Mouse (Mus musculus): ENCODE measurements around the gene Ucp3. TPM values are rescaled to one million over a fixed set of nuclear protein-coding genes. Genes with fewer than 3 reads are reported as not detected.
A peak's percentile ranks its signal among the peaks of the same experiment; 100 is the strongest.
"Not testable (repeated sequence)": the region's sequence is repeated elsewhere in the genome, so short reads cannot be mapped to it uniquely, and the experiment has no call there.

Ucp3 gene
- total RNA-seq, 2 experiments from 2014 or later: not detected

- no peak for ATAC-seq (replicated peaks; ENCODE audit: low FRiP score, poor library complexity, severe bottlenecking)
Observed at GRCm38 (mm10) chr7:100470796-100471406, 1.9 kb upstream of the Ucp3 start.

DNA sequence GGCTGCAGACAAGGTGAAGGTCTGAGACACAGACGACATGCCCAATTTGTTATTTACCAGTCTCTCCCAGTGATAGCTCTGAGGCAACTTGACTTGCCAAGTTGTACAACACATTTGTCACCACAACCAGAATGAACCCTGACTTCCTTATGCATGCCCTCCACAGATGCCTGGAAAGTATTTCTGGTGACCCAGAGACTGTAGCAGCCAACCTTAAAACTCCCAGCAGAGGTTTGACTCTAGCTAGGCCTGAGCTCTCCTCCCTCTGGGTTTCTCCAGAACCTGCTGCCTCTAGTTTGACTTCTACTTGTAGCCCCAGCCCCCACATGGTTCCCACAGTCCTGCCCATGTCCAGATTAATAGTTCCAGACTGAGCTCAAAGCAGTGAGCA is 1.4 kb upstream of the Ucp3 start:
- ATAC-seq (replicated peaks; ENCODE audit: low FRiP score, poor library complexity, severe bottlenecking): no peak

DNA sequence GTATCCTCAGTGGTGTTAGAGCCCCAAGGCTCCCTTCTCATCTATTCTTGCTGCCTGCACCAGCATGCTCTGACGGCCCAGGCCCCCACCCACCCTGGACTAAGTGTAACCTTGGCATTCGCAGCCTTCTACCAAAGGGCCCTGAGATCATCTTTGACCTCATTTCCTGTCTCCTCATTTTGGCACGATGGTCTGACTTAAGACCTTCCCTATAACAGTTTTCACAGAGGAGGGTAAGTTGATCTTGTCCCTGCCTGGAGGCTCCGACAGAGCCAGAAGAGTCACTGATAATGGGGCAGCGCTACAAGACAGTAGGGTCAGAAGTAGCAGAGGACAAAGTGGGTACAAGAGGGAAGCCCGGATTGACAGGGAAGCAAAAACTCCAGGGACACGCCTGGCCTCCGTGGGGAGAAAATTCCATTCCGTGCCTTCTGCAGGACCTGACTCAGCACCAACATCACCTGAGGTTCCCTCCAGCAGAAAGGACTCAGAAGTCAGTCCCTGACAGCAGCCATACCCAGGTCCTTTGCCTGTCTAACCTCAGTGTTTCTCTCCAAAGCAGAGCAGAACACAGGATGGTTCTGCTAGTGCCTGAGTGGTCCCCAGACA is 1.2 kb downstream of the Ucp3 start:
- no peak for ATAC-seq (replicated peaks; ENCODE audit: low FRiP score, poor library complexity, severe bottlenecking)

DNA sequence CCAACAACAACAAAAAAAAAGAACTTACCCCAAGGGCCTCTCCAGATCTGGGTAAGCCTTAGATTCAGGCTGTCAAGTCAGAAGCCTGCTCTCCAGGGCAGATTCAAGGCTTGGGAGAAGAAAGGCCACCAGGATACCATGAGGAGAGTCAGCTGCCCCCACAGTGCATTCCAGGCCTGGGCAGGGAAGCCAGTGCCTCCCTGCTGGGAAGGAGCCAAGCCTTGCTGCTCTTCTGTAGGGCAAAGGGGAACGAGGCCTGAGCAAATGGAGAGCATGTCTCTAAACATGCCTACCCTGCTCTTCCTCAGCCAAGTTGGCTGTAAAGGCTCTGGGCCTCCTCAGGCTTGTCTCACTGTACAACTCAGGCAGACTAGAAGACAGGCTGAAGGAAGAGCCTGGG is 1.9 kb downstream of the Ucp3 start:
- ATAC-seq (replicated peaks; ENCODE audit: low FRiP score, poor library complexity, severe bottlenecking): no peak

- ATAC-seq (replicated peaks; ENCODE audit: low FRiP score, poor library complexity, severe bottlenecking): no peak
Observed at GRCm38 (mm10) chr7:100479100-100479822, 6.5 kb downstream of the Ucp3 start.

DNA sequence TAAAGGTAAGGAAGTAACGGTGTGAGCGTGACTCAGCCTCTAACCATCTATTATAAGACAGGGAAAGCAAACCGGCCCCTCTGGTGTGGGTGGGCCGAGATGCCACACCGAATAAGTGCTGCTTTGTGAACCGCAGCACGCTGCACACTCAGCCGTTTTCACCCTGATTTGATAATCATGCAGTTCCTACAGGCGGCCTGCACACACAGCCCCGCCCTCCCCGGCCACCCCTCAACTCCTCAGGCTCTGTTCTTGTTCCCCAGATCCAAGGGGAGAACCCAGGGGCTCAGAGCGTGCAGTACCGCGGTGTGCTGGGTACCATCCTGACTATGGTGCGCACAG is 7.0 kb downstream of the Ucp3 start:
- ATAC-seq (replicated peaks; ENCODE audit: low FRiP score, poor library complexity, severe bottlenecking): no peak

DNA sequence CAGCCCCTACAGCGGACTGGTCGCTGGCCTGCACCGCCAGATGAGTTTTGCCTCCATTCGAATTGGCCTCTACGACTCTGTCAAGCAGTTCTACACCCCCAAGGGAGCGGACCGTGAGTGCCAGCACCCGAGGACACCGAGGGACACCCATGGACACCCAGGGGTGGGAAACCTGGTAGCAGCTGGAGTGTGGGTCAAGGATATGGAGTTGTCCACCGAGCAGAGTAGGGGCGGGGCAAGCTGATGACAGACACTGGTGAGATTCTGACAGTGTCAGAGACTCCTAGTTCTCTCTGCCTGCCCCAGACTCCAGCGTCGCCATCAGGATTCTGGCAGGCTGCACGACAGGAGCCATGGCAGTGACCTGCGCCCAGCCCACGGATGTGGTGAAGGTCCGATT is 7.4 kb downstream of the Ucp3 start:
- no peak for ATAC-seq (replicated peaks; ENCODE audit: low FRiP score, poor library complexity, severe bottlenecking)

DNA sequence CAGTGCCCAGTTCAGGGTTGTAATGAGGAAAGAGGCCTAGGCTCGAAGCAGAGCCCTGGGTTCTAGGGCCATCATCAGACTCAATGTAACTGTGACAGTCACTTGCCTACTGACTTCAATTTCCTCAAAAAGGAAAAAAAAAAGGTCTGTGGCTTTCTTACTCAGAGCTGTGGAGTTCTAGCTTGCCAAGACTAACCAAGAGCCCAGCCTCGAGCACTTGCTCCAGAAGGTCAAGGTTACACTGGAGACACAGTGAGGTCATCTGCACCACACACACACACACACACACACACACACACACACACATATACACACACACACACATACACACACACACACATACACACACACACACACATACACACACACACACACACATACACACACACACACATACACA is 9.3 kb downstream of the Ucp3 start:
- ATAC-seq (replicated peaks; ENCODE audit: low FRiP score, poor library complexity, severe bottlenecking): not testable (repeated sequence)

- ATAC-seq (replicated peaks; ENCODE audit: low FRiP score, poor library complexity, severe bottlenecking): no peak; the same call in 1 of the 2 replicates
Observed at GRCm38 (mm10) chr7:100484493-100484892, 11.7 kb downstream of the Ucp3 start.

DNA sequence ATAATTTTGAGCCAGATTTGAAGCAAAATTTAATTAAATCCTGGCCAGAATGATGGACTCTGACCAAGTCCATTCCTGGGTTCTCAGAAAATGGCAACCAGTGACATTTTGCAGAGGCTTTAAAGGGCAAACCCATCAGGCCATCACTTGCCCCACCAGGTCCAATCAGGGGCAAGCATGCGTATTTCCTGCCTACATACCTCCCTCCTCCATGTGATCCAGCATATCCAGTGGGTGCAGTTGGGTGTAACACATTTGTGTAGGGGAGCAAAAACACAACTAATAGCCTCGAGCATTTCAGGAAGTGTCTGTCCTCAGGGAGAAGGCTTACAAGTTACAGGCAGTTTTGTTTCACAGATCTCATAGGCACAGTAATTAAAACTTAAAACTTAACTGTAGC is 14.5 kb downstream of the Ucp3 start:
- no peak for ATAC-seq (replicated peaks; ENCODE audit: low FRiP score, poor library complexity, severe bottlenecking)

GRCm38 (mm10) chr7:100488474-100489048 is 15.8 kb downstream of the Ucp3 start:
- no peak for ATAC-seq (replicated peaks; ENCODE audit: low FRiP score, poor library complexity, severe bottlenecking)

DNA sequence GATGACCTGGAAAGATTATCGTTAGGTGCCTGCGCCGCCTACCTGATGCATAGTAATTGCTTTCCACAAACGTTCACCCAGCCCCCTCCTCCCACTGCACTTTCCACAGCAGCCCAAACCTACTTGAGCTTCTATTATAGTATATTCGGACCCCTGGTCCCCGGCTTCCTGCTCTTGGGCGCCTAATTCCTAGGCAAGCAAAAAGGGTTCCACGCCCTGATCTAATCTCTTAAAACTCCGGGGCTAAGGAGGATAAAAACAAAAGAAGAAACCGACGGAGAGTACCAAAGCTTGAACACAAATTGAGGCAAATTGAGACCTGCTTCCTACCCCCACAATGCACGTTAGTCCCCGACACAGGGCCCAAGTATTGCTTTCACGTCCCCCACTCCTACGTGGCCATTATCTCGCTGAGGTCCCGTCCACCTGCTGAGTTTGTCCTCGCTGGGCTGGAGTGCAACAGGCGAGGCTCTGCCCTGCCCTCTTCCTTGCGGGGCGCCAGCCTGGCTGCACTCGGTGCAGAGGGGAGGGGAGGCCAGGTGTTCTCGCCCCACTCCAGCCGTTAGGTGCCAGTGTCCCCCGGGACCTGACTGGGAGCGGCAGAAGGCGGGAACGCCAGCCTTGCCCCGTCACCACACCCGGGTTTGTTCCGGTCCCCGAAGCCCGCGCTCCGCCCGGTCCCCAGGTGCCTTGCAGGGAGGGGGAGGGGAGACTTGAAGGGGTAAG is 19.8 kb downstream of the Ucp3 start:
- ATAC-seq (replicated peaks; ENCODE audit: low FRiP score, poor library complexity, severe bottlenecking): peak; percentile 52

- peak; percentile 70 for ATAC-seq (replicated peaks; ENCODE audit: low FRiP score, poor library complexity, severe bottlenecking)
Observed at GRCm38 (mm10) chr7:100493117-100493483, 20.3 kb downstream of the Ucp3 start, which contains the start of gene Ucp2. TSS of gene Ucp2 (plus strand) at chr7:100493337.

DNA sequence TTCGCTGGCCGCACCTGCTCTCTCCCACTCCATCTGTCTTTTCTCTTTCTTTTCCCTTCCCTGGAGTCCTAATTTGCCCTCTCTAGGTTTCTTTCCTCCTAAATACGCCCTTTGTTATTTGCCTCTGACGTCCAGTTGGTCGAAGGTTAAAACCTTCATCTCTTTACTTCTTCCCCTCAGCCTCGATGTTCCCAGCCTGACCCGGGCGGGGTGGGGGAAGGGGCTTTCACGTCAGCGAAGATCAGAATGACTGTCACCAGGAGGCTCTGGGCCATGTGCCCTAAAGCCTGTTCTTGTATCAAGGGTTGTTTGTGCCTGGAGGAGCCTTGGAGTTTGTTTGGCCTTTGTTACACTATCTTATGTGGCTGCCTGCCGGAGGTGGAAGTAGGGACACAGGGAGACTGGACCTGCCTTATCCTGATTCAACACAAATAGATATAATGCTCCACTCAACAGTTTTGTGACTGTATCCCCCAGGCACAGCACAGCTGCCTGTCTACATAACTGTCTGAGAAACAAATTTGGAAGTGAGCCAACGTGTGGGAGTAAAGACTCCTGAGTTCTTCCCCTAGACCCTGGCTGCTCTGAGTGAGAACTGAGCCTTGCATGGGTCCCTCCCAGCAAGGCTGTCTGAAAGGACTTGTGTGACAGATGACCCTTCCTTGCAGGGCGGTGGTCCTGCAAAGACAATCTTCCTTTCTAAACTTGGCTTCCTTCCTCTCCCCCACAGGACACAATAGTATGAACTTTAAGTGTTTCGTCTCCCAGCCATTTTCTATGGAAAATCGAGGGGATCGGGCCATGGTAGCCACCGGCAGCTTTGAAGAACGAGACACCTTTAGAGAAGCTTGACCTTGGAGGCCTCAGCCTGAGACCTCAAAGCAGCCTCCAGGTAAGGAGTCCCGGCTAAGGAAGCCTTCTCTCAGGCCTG is 21.0 kb downstream of the Ucp3 start:
- ATAC-seq (replicated peaks; ENCODE audit: low FRiP score, poor library complexity, severe bottlenecking): peak; percentile 7; the same call in 1 of the 2 replicates

DNA sequence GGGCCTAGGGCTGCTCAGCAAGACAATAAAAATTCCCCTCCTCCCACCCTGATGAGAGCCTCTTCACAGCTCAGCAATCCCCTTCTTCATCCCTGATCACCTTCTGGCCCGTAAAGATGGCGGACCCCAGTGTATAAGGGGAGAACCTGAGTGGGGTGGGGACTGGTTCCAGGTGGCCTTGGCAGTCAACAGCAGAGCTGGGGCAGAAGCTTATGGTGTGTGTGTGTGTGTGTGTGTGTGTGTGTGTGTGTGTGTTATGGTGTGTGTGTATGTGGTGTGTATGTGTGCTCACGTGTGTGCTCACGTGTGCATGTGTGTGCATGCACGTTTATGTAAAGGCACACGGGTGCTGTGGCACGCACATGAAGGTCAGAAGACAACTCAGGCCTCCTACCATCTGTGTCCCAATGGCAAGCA is 21.6 kb downstream of the Ucp3 start:
- peak; percentile 24; the same call in 1 of the 2 replicates for ATAC-seq (replicated peaks; ENCODE audit: low FRiP score, poor library complexity, severe bottlenecking)

DNA sequence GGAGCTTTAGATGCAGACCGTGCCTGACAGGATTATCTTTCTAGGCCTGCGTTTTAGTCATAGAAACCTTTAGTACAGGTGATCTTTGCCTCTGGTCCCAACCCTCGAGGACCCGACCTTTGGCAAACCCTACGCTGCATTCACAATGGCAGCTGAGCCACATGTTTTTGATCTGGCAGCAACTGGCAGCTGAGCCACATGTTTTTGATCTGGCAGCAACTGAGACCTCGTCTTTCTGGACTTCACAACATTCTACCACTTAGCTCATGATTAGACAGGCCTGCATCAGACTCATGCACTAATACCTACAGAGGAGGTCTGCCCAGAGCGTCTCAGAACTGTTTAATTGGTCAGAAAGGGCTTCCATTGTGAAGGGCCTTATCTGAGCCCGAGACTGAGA is 22.3 kb downstream of the Ucp3 start:
- no peak for ATAC-seq (replicated peaks; ENCODE audit: low FRiP score, poor library complexity, severe bottlenecking)

GRCm38 (mm10) chr7:100495581-100496251 is 22.9 kb downstream of the Ucp3 start:
- ATAC-seq (replicated peaks; ENCODE audit: low FRiP score, poor library complexity, severe bottlenecking): peak; percentile 26

- no peak for ATAC-seq (replicated peaks; ENCODE audit: low FRiP score, poor library complexity, severe bottlenecking)
Observed at GRCm38 (mm10) chr7:100496371-100496770, 23.6 kb downstream of the Ucp3 start.

- no peak for ATAC-seq (replicated peaks; ENCODE audit: low FRiP score, poor library complexity, severe bottlenecking)
Observed at GRCm38 (mm10) chr7:100496791-100497190, 24.0 kb downstream of the Ucp3 start.
